Mouse (Mus musculus) A20 (cell line): Measurements from ENCODE around the gene Plcg2.
A peak's percentile ranks its signal among the peaks of the same experiment; 100 is the strongest.

Source experiments
- DNase-seq: peaks from one replicate; pipeline ENCODE4 v3.0.0-alpha.2; 2011; ENCODE audit warnings: low read depth, low spot score

Plcg2 gene

GRCm38 (mm10) chr8:117634406-117634805 lies 136.3 kb downstream of the Plcg2 start:
- DNase-seq = no peak

- no peak for DNase-seq
Measured at GRCm38 (mm10) chr8:117637462-117637861, 139.4 kb downstream of the Plcg2 start.

- no peak for DNase-seq
Measured at GRCm38 (mm10) chr8:117639631-117640030, 141.5 kb downstream of the Plcg2 start.

- no peak for DNase-seq
Measured at GRCm38 (mm10) chr8:117645486-117645885, 147.4 kb downstream of the Plcg2 start.

- peak; percentile 66 for DNase-seq
Measured at GRCm38 (mm10) chr8:117646020-117646419, 147.9 kb downstream of the Plcg2 start.

- no peak for DNase-seq
Measured at GRCm38 (mm10) chr8:117646440-117646839, 148.3 kb downstream of the Plcg2 start.

- no peak for DNase-seq
Measured at GRCm38 (mm10) chr8:117652318-117652717, 154.2 kb downstream of the Plcg2 start.

- peak; percentile 16 for DNase-seq
Measured at GRCm38 (mm10) chr8:117658990-117659389, 160.9 kb downstream of the Plcg2 start.

GRCm38 (mm10) chr8:117660358-117661031 lies 162.4 kb downstream of the Plcg2 start:
- DNase-seq = no peak

- no peak for DNase-seq
Measured at GRCm38 (mm10) chr8:117667349-117668124, 169.4 kb downstream of the Plcg2 start.

GRCm38 (mm10) chr8:117670461-117670860 lies 172.4 kb downstream of the Plcg2 start:
- DNase-seq = no peak

GRCm38 (mm10) chr8:117672558-117672957 lies 174.5 kb downstream of the Plcg2 start:
- no peak for DNase-seq

- DNase-seq = peak; percentile 84
Measured at GRCm38 (mm10) chr8:117673430-117673830, 175.3 kb downstream of the Plcg2 start, which contains the start of gene Sdr42e1. Gene Sdr42e1 (minus strand): TSS chr8:117673689.

GRCm38 (mm10) chr8:117675171-117675570 lies 177.1 kb downstream of the Plcg2 start:
- DNase-seq = no peak

- no peak for DNase-seq
Measured at GRCm38 (mm10) chr8:117676460-117676859, 178.4 kb downstream of the Plcg2 start.

- no peak for DNase-seq
Measured at GRCm38 (mm10) chr8:117677011-117677410, 178.9 kb downstream of the Plcg2 start.

- DNase-seq = no peak
Measured at GRCm38 (mm10) chr8:117678650-117679049, 180.6 kb downstream of the Plcg2 start.

GRCm38 (mm10) chr8:117683925-117684472 lies 185.9 kb downstream of the Plcg2 start:
- no peak for DNase-seq

- no peak for DNase-seq
Measured at GRCm38 (mm10) chr8:117684504-117684903, 186.4 kb downstream of the Plcg2 start.
